Mouse (Mus musculus): Measurements from ENCODE around the gene Rbm6. TPM values are rescaled to one million over a fixed set of nuclear protein-coding genes. Genes with fewer than 3 reads are reported as not detected.
A peak's percentile ranks its signal among the peaks of the same experiment; 100 is the strongest.

Rbm6 gene
- polyA plus RNA-seq, 1 experiment from 2014 or later: 17.0 TPM

GRCm38 (mm10) chr9:107734567-107734971 lies 138.5 kb downstream of the Rbm6 start:
- Histone ChIP-seq H3K4me1 (ENCODE audit: insufficient read depth) (no peaks in the 10 kb centered on the region), H3K9me3 (ENCODE audit: low read length) (no peaks in the 10 kb centered on the region), H3K27me3 (ENCODE audit: insufficient read depth, low read length) (peaks cover 20% of the 10 kb centered on the region), H3K4me3 (ENCODE audit: low read depth, low read length) (no peak overlapping the region), H3K4me2 (ENCODE audit: low read depth, low read length) (no peak overlapping the region), H3K36me3 (replicated peaks; ENCODE audit: insufficient read depth, low read length) (peaks cover 8% of the 10 kb centered on the region), H3K27ac (ENCODE audit: low read depth) (no peak overlapping the region), H3K9ac (replicated peaks) (no peak overlapping the region)
- WGBS (ENCODE audit: insufficient replicate concordance): 26% methylated on average over 7 of the region's 7 CpGs
- DNase-seq (no peak), ATAC-seq (no peak)
- TF ChIP-seq CTCF (IDR thresholded peaks at IDR 0.05; ENCODE audit: low read depth): no peak
- no peak for TF ChIP-seq EP300 (IDR thresholded peaks at IDR 0.05; ENCODE audit: low read depth)

DNA sequence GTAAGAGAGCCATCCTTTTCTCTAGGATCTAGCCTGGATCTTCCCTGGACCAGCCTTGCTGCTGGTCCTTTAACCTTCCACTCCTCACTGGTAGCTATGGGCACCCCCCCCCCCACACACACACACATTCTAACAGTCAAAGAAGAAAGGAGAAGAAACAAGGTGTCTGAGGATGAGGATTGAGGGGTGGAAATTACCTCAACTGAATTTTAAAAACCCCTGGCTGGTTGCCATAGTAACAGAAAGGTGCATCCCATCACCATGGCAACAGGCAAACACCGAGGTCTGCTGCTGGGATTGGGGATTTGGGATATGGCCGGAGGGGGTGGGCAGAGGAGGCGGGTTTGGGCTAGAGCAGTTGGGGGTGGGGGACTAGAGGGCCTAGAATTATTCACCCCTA lies 143.3 kb downstream of the Rbm6 start:
- WGBS (ENCODE audit: insufficient replicate concordance): 55% methylated on average over 3 of the region's 3 CpGs
- H3K9me3 ChIP-seq (ENCODE audit: low read length): no peaks in the 10 kb centered on the region

GRCm38 (mm10) chr9:107728919-107729670 lies 143.9 kb downstream of the Rbm6 start:
- no peaks in the 10 kb centered on the region for H3K9me3 ChIP-seq (ENCODE audit: low read length)
- no peak overlapping the region for H3K4me2 ChIP-seq (ENCODE audit: low read depth, low read length)
- 45% methylated on average over 6 of the region's 6 CpGs for WGBS (ENCODE audit: insufficient replicate concordance)
- H3K4me3 ChIP-seq (ENCODE audit: low read depth, low read length): no peak overlapping the region
- H3K27ac ChIP-seq (ENCODE audit: low read depth): no peak overlapping the region
- peaks cover 4% of the 10 kb centered on the region for H3K4me1 ChIP-seq (ENCODE audit: insufficient read depth)
- no peak for DNase-seq
- H3K9ac ChIP-seq (replicated peaks): no peak overlapping the region
- TF ChIP-seq EP300 (IDR thresholded peaks at IDR 0.05; ENCODE audit: low read depth): no peak
- TF ChIP-seq CTCF (IDR thresholded peaks at IDR 0.05; ENCODE audit: low read depth): no peak
- ATAC-seq: no peak
- no peaks in the 10 kb centered on the region for H3K36me3 ChIP-seq (replicated peaks; ENCODE audit: insufficient read depth, low read length)
- H3K27me3 ChIP-seq (ENCODE audit: insufficient read depth, low read length): no peaks in the 10 kb centered on the region

More for the DNA sequence above, 143.3 kb downstream of the Rbm6 start:
- Histone ChIP-seq H3K27me3 (ENCODE audit: insufficient read depth, low read length) (no peaks in the 10 kb centered on the region), H3K36me3 (replicated peaks; ENCODE audit: insufficient read depth, low read length) (no peaks in the 10 kb centered on the region), H3K4me1 (ENCODE audit: insufficient read depth) (peaks cover under 1% of the 10 kb centered on the region; the same call in 1 of the 2 replicates), H3K9ac (replicated peaks) (no peak overlapping the region), H3K27ac (ENCODE audit: low read depth) (no peak overlapping the region), H3K4me2 (ENCODE audit: low read depth, low read length) (no peak overlapping the region), H3K4me3 (ENCODE audit: low read depth, low read length) (no peak overlapping the region)
- ATAC-seq (no peak), DNase-seq (no peak)
- no peak for TF ChIP-seq CTCF (IDR thresholded peaks at IDR 0.05; ENCODE audit: low read depth)
- TF ChIP-seq EP300 (IDR thresholded peaks at IDR 0.05; ENCODE audit: low read depth): no peak

DNA sequence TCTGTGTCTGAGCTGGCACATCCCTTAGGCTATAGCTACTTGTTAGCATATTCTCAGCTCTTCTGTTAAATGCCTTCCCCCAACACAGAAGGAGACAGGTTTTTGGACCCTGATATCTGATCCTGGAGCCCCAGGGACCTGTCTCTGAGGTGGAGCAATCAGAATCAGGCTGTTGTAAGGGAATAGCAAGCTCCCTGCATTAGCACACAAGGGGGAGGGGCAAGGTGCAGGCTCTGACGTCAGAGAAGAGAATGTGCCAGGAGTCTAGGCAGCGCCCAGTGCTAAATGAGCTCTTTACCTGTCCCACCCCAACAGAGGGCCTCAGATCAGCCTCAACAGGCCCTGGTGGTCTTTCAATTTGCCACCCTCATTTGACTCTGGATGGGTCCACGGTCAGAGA lies 146.0 kb downstream of the Rbm6 start:
- H3K27me3 ChIP-seq (ENCODE audit: insufficient read depth, low read length): no peaks in the 10 kb centered on the region
- no peak overlapping the region for H3K9ac ChIP-seq (replicated peaks)
- H3K4me1 ChIP-seq (ENCODE audit: insufficient read depth): peaks cover 12% of the 10 kb centered on the region
- no peak overlapping the region for H3K4me2 ChIP-seq (ENCODE audit: low read depth, low read length)
- no peaks in the 10 kb centered on the region for H3K36me3 ChIP-seq (replicated peaks; ENCODE audit: insufficient read depth, low read length)
- WGBS (ENCODE audit: insufficient replicate concordance): 57% methylated on average over 3 of the region's 3 CpGs
- no peak overlapping the region for H3K27ac ChIP-seq (ENCODE audit: low read depth)
- TF ChIP-seq CTCF (IDR thresholded peaks at IDR 0.05; ENCODE audit: low read depth) (no peak), EP300 (IDR thresholded peaks at IDR 0.05; ENCODE audit: low read depth) (no peak)
- H3K4me3 ChIP-seq (ENCODE audit: low read depth, low read length): no peak overlapping the region
- H3K9me3 ChIP-seq (ENCODE audit: low read length): no peaks in the 10 kb centered on the region
- DNase-seq (no peak), ATAC-seq (no peak; the same call in 1 of the 2 replicates)

GRCm38 (mm10) chr9:107724796-107725195 lies 148.2 kb downstream of the Rbm6 start:
- H3K4me1 ChIP-seq (ENCODE audit: insufficient read depth): peaks cover 12% of the 10 kb centered on the region
- WGBS (ENCODE audit: insufficient replicate concordance): 76% methylated on average over 1 of the region's 1 CpGs
- DNase-seq (no peak), ATAC-seq (peak; percentile 71)
- H3K27ac ChIP-seq (ENCODE audit: low read depth): peak overlapping the region; percentile 50
- H3K9ac ChIP-seq (replicated peaks): no peak overlapping the region
- H3K36me3 ChIP-seq (replicated peaks; ENCODE audit: insufficient read depth, low read length): no peaks in the 10 kb centered on the region
- H3K27me3 ChIP-seq (ENCODE audit: insufficient read depth, low read length): no peaks in the 10 kb centered on the region
- TF ChIP-seq CTCF (IDR thresholded peaks at IDR 0.05; ENCODE audit: low read depth) (no peak), EP300 (IDR thresholded peaks at IDR 0.05; ENCODE audit: low read depth) (no peak)
- H3K4me2 ChIP-seq (ENCODE audit: low read depth, low read length): no peak overlapping the region
- no peak overlapping the region for H3K4me3 ChIP-seq (ENCODE audit: low read depth, low read length)
- H3K9me3 ChIP-seq (ENCODE audit: low read length): no peaks in the 10 kb centered on the region

GRCm38 (mm10) chr9:107723794-107724531 lies 149.1 kb downstream of the Rbm6 start:
- Histone ChIP-seq H3K9me3 (ENCODE audit: low read length) (no peaks in the 10 kb centered on the region), H3K4me3 (ENCODE audit: low read depth, low read length) (no peak overlapping the region), H3K9ac (replicated peaks) (no peak overlapping the region), H3K27me3 (ENCODE audit: insufficient read depth, low read length) (0 out of 2 replicates have a peak, but pooled peaks cover 4% of the 10 kb centered on the region), H3K4me1 (ENCODE audit: insufficient read depth) (peaks cover 12% of the 10 kb centered on the region), H3K36me3 (replicated peaks; ENCODE audit: insufficient read depth, low read length) (no peaks in the 10 kb centered on the region), H3K27ac (ENCODE audit: low read depth) (peak overlapping the region; percentile 50), H3K4me2 (ENCODE audit: low read depth, low read length) (peak overlapping the region; percentile 40)
- 3% methylated on average over 11 of the region's 11 CpGs for WGBS (ENCODE audit: insufficient replicate concordance)
- ATAC-seq: peak; percentile 79
- DNase-seq: peak; percentile 52
- no peak for TF ChIP-seq CTCF (IDR thresholded peaks at IDR 0.05; ENCODE audit: low read depth)

Other genes with a start within 250 kb of the Rbm6 start
- gene Gnai2, start 237.9 kb downstream of the Rbm6 start, polyA plus RNA-seq (2015; fragmentation: Nextera tagmentation; extraction: Ambion mirVana): 146 and 159 TPM in 2 replicates
- 147 and 174 TPM in 2 replicates for gene Slc38a3, start 203.7 kb downstream of the Rbm6 start, polyA plus RNA-seq (2015; fragmentation: Nextera tagmentation; extraction: Ambion mirVana)
- 5.8 and 6.2 TPM in 2 replicates for gene Gnat1, start 193.5 kb downstream of the Rbm6 start, polyA plus RNA-seq (2015; fragmentation: Nextera tagmentation; extraction: Ambion mirVana)
- gene Sema3f, start 162.8 kb downstream of the Rbm6 start, polyA plus RNA-seq (2015; fragmentation: Nextera tagmentation; extraction: Ambion mirVana): 0.76 and 1.1 TPM in 2 replicates
- 37.8 and 41.7 TPM in 2 replicates for gene Rbm5, start 102.2 kb downstream of the Rbm6 start, polyA plus RNA-seq (2015; fragmentation: Nextera tagmentation; extraction: Ambion mirVana)
- gene Mon1a, start 14.9 kb upstream of the Rbm6 start, polyA plus RNA-seq (2015; fragmentation: Nextera tagmentation; extraction: Ambion mirVana): 5.3 and 5.8 TPM in 2 replicates
- 0.37 and 0.38 TPM in 2 replicates for gene Mst1r, start 33.6 kb upstream of the Rbm6 start, polyA plus RNA-seq (2015; fragmentation: Nextera tagmentation; extraction: Ambion mirVana)
- not detected in 2 replicates for gene Actl11, start 55.2 kb upstream of the Rbm6 start, polyA plus RNA-seq (2015; fragmentation: Nextera tagmentation; extraction: Ambion mirVana)
- gene Camkv, start 62.4 kb upstream of the Rbm6 start, polyA plus RNA-seq (2015; fragmentation: Nextera tagmentation; extraction: Ambion mirVana): 0.04 and 0.09 TPM in 2 replicates
- gene Traip, start 76.9 kb upstream of the Rbm6 start, polyA plus RNA-seq (2015; fragmentation: Nextera tagmentation; extraction: Ambion mirVana): 5.4 and 6.5 TPM in 2 replicates
- gene Uba7, start 102.3 kb upstream of the Rbm6 start, polyA plus RNA-seq (2015; fragmentation: Nextera tagmentation; extraction: Ambion mirVana): 32.0 and 33.2 TPM in 2 replicates
- gene Gm20661, start 109.8 kb upstream of the Rbm6 start, polyA plus RNA-seq (2015; fragmentation: Nextera tagmentation; extraction: Ambion mirVana): 0.12 and 0.31 TPM in 2 replicates
- gene Inka1, start 112.6 kb upstream of the Rbm6 start, polyA plus RNA-seq (2015; fragmentation: Nextera tagmentation; extraction: Ambion mirVana): 28.5 and 30.6 TPM in 2 replicates
- 0.75 and 1.1 TPM in 2 replicates for gene Cdhr4, start 119.3 kb upstream of the Rbm6 start, polyA plus RNA-seq (2015; fragmentation: Nextera tagmentation; extraction: Ambion mirVana)
- 0.07 TPM in 1 of 2 replicates, not detected in the other for gene Gm20662, start 123.1 kb upstream of the Rbm6 start, polyA plus RNA-seq (2015; fragmentation: Nextera tagmentation; extraction: Ambion mirVana)
- 18.4 and 19.8 TPM in 2 replicates for gene Ip6k1, start 129.3 kb upstream of the Rbm6 start, polyA plus RNA-seq (2015; fragmentation: Nextera tagmentation; extraction: Ambion mirVana)
- 12.2 and 12.6 TPM in 2 replicates for gene Gmppb, start 176.0 kb upstream of the Rbm6 start, polyA plus RNA-seq (2015; fragmentation: Nextera tagmentation; extraction: Ambion mirVana)
- gene Amigo3, start 179.9 kb upstream of the Rbm6 start, polyA plus RNA-seq (2015; fragmentation: Nextera tagmentation; extraction: Ambion mirVana): 0.59 and 0.86 TPM in 2 replicates
- 81.4 and 93.0 TPM in 2 replicates for gene Mst1, start 207.2 kb upstream of the Rbm6 start, polyA plus RNA-seq (2015; fragmentation: Nextera tagmentation; extraction: Ambion mirVana)
- gene Rnf123, start 210.1 kb upstream of the Rbm6 start, polyA plus RNA-seq (2015; fragmentation: Nextera tagmentation; extraction: Ambion mirVana): 45.2 and 50.1 TPM in 2 replicates
- gene Apeh, start 221.4 kb upstream of the Rbm6 start, polyA plus RNA-seq (2015; fragmentation: Nextera tagmentation; extraction: Ambion mirVana): 67.7 and 75.2 TPM in 2 replicates